Mouse (Mus musculus): ENCODE results near the gene Eif4b. TPM values are rescaled to one million over a fixed set of nuclear protein-coding genes. Genes with fewer than 3 reads are reported as not detected.
A peak's percentile ranks its signal among the peaks of the same experiment; 100 is the strongest.

The Eif4b gene
- total RNA-seq (2021), result 100 to 1,000 TPM; 178 to 181 TPM
- long read RNA-seq, transcript Eif4b-201 (15 exons, 3,854 nt), result major isoform, 32 of 62 reads
- long read RNA-seq, partial matches to known transcripts, result 20 of 62 reads
- long read RNA-seq, other reads (novel, unspliced or antisense), result 10 of 62 reads

DNA sequence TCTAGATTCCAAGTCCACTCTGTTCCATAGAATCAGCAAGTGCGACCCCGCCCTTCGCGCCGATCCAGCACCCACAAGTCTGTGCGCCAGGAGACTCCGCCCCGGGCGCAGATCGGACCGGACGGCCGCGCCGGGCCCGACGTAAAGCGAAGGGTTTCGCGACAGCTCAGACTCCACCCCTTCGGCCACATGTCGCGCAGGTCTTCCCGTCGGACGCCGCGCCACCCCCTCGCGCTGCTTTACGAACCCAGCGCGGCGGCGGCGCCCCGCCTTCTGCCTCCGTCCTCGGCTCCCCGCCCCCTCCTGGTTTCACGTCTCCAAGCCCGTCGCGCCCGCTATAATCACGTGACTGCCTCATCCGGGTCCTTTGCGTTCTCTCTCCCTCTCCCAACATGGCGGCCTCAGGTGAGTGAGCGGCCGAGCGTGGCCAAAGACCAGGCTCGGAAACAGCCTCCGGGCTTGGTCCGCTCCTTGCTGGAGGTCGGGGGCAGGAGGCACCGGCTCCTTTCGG, at the start of gene Eif4b:
Eif4b (plus strand) TSS at position 215 of the 511 bp plus-strand sequence.
- DNase-seq (ENCODE audit: low spot score in 2 of 2), result peak; percentile 99

- DNase-seq (ENCODE audit: low spot score in 2 of 2), result no peak
Observed at GRCm38 (mm10) chr15:102023888-102024287, 49.7 kb upstream of the Eif4b start.

DNA sequence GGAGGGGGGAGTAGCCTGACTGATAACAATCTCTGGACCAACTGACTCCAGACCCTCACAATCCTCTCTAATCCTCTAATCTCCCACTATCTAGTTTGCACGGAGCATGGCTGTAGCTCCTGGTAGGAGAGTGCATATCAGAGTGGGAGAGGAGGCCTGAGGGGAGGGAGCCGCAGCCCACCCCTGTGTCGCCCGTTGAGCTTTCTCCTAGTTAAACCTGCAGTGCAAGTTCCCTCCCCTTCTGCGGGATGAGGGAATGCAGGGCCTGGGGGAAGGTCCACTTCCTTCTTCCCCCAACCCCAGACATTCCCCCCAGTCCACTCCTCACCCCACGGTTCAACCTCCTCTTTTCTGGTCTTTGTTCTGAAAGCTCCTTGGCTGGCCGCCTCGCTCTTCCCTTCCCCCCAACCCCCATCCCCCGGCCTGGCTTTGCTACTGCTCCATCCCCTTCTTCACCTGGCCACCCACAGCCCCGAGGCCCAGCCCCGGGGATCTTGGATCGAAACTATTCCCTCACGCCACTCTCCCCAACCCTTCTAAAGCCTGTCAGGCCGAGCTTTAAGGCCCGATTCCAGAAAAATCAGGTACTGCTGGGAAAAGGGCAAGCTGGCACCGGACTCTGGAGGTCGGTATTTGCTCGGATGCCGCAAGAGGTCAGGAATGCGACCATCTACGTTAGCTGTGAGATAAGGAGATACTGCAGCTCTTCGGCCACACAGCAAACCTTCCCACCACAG, 48.3 kb upstream of the Eif4b start:
- no peak for DNase-seq (ENCODE audit: low spot score in 2 of 2)

DNA sequence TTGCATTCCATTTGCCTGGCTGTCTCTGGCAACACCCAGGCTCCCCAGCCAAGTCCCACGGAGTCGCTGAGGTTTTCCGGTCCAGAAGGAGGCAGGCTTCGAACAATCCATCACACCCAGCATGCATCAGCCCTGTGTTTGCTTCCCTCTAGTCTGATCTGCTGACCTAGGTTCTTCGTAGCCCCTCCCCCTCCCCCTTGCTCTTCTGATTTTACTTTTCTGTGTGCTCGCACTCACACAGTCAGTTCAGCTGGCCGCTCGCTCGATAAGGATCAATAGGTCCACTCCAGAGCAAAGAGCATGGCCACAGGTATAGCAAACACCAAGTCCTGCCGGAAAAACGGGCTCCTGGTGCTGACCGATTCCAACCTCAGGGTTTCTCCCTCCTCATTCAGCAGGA, 47.1 kb upstream of the Eif4b start:
- DNase-seq (ENCODE audit: low spot score in 2 of 2), result no peak

GRCm38 (mm10) chr15:102028040-102028439, 45.5 kb upstream of the Eif4b start, which contains the start of gene Krt18:
Gene Krt18 (plus strand): TSS chr15:102028180.
- DNase-seq (ENCODE audit: low spot score in 2 of 2), result no peak

DNA sequence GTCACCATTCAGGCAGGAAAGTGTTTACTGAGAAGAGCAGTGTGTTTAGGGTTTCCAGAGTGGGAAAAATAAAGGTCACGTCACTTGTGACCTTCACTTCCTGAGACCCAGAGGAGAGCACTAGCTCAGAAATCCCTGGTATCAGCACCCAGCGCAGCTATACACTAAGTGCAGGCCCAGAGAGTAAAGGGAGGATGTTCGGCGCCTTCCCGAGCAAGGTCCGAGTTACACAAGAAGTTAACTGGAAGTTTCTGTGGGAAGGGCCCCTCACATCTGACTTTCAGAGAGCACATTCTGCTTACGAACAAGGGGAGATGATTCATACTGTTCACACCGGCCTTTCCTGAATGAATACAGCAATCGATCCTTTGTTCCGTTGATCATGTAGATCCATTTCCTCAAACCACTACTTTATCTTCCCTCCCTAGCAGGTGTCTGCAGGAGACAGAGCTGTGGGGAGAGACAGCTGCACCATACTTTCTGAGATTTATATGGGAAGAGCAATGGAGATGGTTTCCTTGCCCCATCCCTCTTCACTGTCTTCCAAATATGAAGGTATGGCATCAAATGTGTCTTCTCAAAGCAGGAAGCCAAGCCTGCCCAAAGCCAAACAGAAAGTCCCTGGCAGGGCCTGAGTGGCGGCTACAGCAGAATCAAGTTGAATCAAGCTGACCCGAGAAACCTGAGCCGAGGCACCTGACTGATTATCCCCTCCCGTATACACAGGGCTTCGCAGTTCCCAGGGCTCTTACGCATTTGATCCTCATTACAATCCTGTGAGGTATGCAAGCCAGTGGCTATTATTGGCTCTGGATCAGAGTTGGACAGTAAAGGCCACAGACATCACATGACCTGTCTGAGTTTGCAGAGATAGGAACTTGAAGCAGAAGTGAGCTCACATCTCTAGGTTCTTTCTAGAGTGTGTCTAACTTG, 39.2 kb upstream of the Eif4b start:
- DNase-seq (ENCODE audit: low spot score in 2 of 2), result no peak

DNA sequence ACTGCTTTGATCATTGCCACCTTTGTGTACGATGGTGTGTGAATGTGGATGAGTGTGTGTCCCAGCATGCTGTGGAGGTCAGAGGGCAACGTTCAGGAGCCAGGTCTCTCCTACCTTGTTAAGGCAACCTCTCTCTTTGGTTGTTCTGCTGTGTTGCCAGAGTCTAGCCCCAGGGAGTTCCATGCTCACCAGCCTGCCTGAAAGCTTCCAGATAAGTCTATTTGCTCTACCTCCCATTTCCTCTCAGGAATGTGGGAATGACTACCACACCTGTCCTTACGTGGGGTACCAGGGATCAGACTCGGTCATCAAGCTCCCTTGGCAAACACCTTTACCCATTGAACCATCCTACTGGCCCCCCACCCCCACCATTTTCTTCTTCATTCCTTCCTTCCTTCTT, 33.3 kb upstream of the Eif4b start:
- DNase-seq (ENCODE audit: low spot score in 2 of 2), result no peak

DNA sequence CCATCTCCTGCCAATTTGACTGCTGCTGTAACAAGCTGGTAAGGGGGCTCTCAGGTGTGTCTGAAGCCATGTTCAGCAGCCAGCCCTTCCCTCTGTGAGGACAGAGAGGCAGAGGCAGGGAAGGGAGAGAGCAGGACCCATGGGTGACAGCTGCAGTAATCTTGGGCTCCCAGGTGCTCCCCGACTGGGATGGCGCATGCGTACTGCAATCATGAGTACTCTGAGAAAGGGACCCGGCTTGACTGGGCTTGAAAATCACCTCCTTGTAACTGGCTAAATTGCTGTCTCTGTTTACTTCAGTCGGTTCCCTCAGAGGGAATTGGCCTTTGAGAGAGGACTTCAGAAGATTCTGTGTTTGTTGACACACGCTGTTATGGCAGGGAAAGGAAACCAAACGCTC, 31.6 kb upstream of the Eif4b start:
- DNase-seq (ENCODE audit: low spot score in 2 of 2), result no peak

DNA sequence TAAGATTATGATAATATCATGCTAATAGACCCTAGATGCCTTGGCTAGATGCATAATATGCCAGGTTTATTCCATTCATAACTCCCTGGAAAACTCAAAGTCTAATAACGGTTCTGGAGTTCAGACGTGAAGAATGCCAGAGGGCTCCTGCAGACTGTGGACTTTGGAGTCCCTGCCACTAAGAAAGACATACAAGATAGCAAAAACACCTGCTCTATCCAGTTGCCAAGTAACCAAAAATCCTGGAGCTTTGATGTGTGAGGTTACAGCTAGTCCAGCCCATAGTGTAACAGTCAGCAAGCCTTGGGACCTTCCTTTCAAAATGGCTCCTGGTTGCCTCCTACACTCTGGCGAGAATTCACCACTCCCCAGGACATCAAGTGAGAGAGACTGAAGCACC, 28.8 kb upstream of the Eif4b start:
- no peak for DNase-seq (ENCODE audit: low spot score in 2 of 2)

GRCm38 (mm10) chr15:102045691-102046090, 27.9 kb upstream of the Eif4b start:
- DNase-seq (ENCODE audit: low spot score in 2 of 2), result no peak

GRCm38 (mm10) chr15:102048006-102048405, 25.6 kb upstream of the Eif4b start:
- no peak for DNase-seq (ENCODE audit: low spot score in 2 of 2)

DNA sequence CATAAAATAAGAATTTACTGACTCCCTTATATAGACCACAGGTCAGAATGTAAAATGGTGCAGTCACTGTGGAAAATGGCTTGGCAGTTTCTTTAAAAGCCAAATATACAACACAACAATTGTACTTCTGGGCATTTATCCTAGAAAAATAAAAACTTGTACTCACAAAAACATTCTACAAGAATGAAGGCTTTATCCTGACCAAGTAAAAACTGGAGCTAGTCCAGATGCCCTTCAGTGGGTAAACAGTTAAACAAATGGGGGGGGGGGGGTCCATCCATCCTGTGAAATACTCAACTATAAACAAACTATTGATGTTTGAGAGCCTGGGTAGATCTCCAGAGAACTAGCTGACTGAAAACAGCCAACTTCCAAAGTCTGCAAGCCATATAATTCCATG, 23.7 kb upstream of the Eif4b start:
- no peak for DNase-seq (ENCODE audit: low spot score in 2 of 2)

DNA sequence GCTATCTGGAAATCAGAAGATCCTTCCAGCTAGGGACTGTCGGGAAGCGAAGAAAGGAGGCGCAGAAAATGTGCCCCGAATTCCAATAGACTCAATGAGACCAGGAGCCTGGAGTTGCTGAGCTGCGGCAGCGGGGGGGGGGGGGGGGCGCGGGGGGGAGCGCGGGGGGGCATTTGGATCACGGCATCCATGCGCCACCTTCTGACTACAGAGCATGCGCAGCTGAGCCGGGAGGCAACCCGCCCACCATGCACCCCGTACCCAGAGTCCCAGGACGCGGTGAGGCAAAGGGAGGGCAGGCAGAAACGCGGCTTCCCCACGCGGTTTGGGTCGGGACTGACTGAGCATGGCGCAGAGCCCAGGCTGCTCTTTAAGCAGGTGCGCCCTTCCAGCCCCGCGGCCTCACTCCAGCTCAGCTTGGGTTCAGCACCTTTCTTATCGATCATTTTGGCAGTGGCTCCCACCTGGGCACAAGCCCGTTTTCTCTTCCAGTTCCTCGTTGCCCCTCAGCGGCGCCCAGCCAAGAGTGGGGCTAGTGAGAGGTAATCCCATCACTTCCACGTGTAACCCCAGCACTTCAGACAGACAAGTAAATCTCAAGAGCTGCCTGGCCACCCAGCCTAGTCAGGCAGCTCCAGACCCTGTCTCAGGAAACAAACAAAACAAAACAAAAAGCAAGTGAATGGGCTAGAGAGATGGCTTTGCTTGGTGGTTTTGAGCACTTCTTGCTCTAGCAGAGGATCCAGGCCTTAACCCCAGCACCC, 21.5 kb upstream of the Eif4b start:
- DNase-seq (ENCODE audit: low spot score in 2 of 2), result peak; percentile 66 to 76

- no peak for DNase-seq (ENCODE audit: low spot score in 2 of 2)
Observed at GRCm38 (mm10) chr15:102056495-102057174, 16.9 kb upstream of the Eif4b start.

DNA sequence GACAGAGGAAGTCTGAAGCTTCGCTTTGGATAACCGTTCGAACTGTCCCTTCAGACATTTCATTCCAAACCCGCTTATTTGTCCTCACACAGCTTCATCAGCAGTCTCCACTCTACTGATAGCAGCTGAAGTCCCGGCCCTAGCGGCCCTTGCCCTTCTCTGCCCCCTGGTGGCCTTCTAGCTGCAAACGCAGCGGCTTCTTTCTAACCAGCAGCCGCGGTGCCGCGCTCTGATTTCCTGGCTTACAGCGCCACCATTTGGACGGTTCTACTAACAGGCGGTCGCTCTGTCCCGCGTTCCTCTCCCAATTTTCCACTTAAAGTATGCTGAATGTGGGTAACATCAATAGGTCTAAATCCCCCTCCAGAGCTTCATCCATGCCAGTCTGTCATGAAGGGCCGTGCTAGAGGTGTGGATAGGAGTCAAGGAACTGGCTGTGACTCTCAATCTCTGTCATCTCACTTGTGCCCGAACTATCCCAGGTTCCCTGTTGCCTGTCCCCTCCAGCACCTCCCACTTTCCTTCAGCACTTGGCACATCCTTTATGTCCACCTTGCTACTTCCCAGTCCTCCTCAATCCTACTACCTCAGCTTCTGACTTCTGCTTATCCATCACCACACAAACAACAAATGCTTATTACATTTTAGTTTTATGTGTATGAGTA, 7.8 kb upstream of the Eif4b start:
- peak; percentile 97 to 98 for DNase-seq (ENCODE audit: low spot score in 2 of 2)

- DNase-seq (ENCODE audit: low spot score in 2 of 2), result no peak
Observed at GRCm38 (mm10) chr15:102070476-102071467, 2.8 kb upstream of the Eif4b start.

- DNase-seq (ENCODE audit: low spot score in 2 of 2), result no peak
Observed at GRCm38 (mm10) chr15:102072963-102073558, 512 bp upstream of the Eif4b start.

GRCm38 (mm10) chr15:102074070-102074731, 628 bp downstream of the Eif4b start:
- peak; percentile 72 to 80 for DNase-seq (ENCODE audit: low spot score in 2 of 2)
